Mouse (Mus musculus) left cerebral cortex, adult 2 months (tissue): Measurements from ENCODE around the gene Fgfr2. TPM values are rescaled to one million over a fixed set of nuclear protein-coding genes. Genes with fewer than 3 reads are reported as not detected.

ENCODE experiments used
- DNase-seq, 2 experiments: peaks; one replicate each; pipeline ENCODE4 v3.0.0; 2021 to 2022; ENCODE audit warnings: low spot score in 2 of 2, mixed read lengths in 1 of 2; ENCODE audit errors: extremely low spot score in 1 of 2
- H3K27ac ChIP-seq: fragments of 200-600 bp; 2 replicates; pipeline ENCODE4 v1.8.1; 2022
- H3K4me3 ChIP-seq: fragments of 200-600 bp; 2 replicates; pipeline ENCODE4 v1.8.1; 2022
- CTCF ChIP-seq: fragments of 200-600 bp; IDR thresholded peaks from 2 replicates; pipeline ENCODE4 v1.8.1; 2022; ENCODE audit warnings: antibody characterized with exemption, mild to moderate bottlenecking, moderate library complexity
- intact Hi-C: fragments of 180-260 bp; cut with DNase I; formaldehyde crosslinking; loops from one replicate; pipeline ENCODE4 v1.15.1; 2025
- total RNA-seq, 2 experiments: library from RNA; stranded (reverse); gene quantifications; 2 replicates each; pipeline ENCODE4 v1.2.3; 2021

Fgfr2 gene
- total RNA-seq, 2 experiments from 2014 or later, result 47.3 to 47.4 TPM

- TF ChIP-seq CTCF, result no peak
- Histone ChIP-seq H3K4me3 (no peak overlapping the region), H3K27ac (no peak overlapping the region)
- intact Hi-C loops, result loop anchor here (10.0 kb wide), 1 partner anchor 387 kb away; no protein-coding TSS in a partner anchor
- no peak for DNase-seq
Observed at GRCm38 (mm10) chr7:130527306-130527705, 2595.8 kb downstream of the Fgfr2 start.

GRCm38 (mm10) chr7:130523451-130523850 is 2599.7 kb downstream of the Fgfr2 start:
- no peak for DNase-seq
- Histone ChIP-seq H3K4me3 (no peak overlapping the region), H3K27ac (no peak overlapping the region)
- intact Hi-C loops, result loop anchor here (10.0 kb wide), 1 partner anchor 391 kb away; no protein-coding TSS in a partner anchor
- TF ChIP-seq CTCF, result no peak

- intact Hi-C loops, result loop anchor here (10.0 kb wide), 1 partner anchor 394 kb away; no protein-coding TSS in a partner anchor
- H3K27ac ChIP-seq, result peak overlapping the region; percentile 99
Observed at GRCm38 (mm10) chr7:130520812-130521422, 2602.2 kb downstream of the Fgfr2 start.

GRCm38 (mm10) chr7:130520049-130520425 is 2603.1 kb downstream of the Fgfr2 start, which contains the start of gene Ate1:
Gene Ate1, minus strand, starts transcription at chr7:130520369.
- DNase-seq, result no peak
- Histone ChIP-seq H3K27ac (peak within 1 kb of the TSS; percentile 99), H3K4me3 (peak within 1 kb of the TSS; percentile 83)
- intact Hi-C loops, result loop anchor here (10.0 kb wide), 1 partner anchor 395 kb away; no protein-coding TSS in a partner anchor
- TF ChIP-seq CTCF, result no peak

More at GRCm38 (mm10) chr7:130520812-130521422, 2602.2 kb downstream of the Fgfr2 start:
- H3K4me3 ChIP-seq, result no peak overlapping the region
- no peak for DNase-seq
- TF ChIP-seq CTCF, result no peak

GRCm38 (mm10) chr7:130519096-130520048 is 2603.8 kb downstream of the Fgfr2 start:
- peak; percentile 98 to 99 for DNase-seq
- H3K4me3 ChIP-seq, result peak overlapping the region; percentile 83
- TF ChIP-seq CTCF, result no peak
- H3K27ac ChIP-seq, result peak overlapping the region; percentile 99
- intact Hi-C loops, result loop anchor here (2.0 to 10.0 kb wide), 2 partner anchors 27 to 395 kb away; no protein-coding TSS in a partner anchor

GRCm38 (mm10) chr7:130518213-130519095 is 2604.7 kb downstream of the Fgfr2 start:
- peak overlapping the region; percentile 83 for H3K4me3 ChIP-seq
- no peak for DNase-seq
- H3K27ac ChIP-seq, result peak overlapping the region; percentile 99
- intact Hi-C loops, result loop anchor here (2.0 kb wide), 1 partner anchor 28 kb away; no protein-coding TSS in a partner anchor
- no peak for TF ChIP-seq CTCF

- intact Hi-C loops, result no loop called here
- H3K4me3 ChIP-seq, result no peak overlapping the region
- no peak for DNase-seq
- TF ChIP-seq CTCF, result no peak
- no peak overlapping the region for H3K27ac ChIP-seq
Observed at GRCm38 (mm10) chr7:130510243-130510642, 2612.9 kb downstream of the Fgfr2 start.

GRCm38 (mm10) chr7:130503006-130503405 is 2620.1 kb downstream of the Fgfr2 start:
- Histone ChIP-seq H3K27ac (no peak overlapping the region), H3K4me3 (no peak overlapping the region)
- intact Hi-C loops, result no loop called here
- DNase-seq, result no peak
- no peak for TF ChIP-seq CTCF

- intact Hi-C loops, result no loop called here
- no peak for TF ChIP-seq CTCF
- H3K4me3 ChIP-seq, result no peak overlapping the region
- no peak overlapping the region for H3K27ac ChIP-seq
- no peak for DNase-seq
Observed at GRCm38 (mm10) chr7:130501499-130501898, 2621.7 kb downstream of the Fgfr2 start.

GRCm38 (mm10) chr7:130493346-130493745 is 2629.8 kb downstream of the Fgfr2 start:
- Histone ChIP-seq H3K27ac (no peak overlapping the region; the same call in 1 of the 2 replicates), H3K4me3 (no peak overlapping the region)
- TF ChIP-seq CTCF, result no peak
- DNase-seq, result no peak
- intact Hi-C loops, result loop anchor here (10.0 kb wide), 1 partner anchor 1729 kb away; no protein-coding TSS in a partner anchor

GRCm38 (mm10) chr7:130492026-130492425 is 2631.1 kb downstream of the Fgfr2 start:
- Histone ChIP-seq H3K27ac (no peak overlapping the region), H3K4me3 (no peak overlapping the region)
- intact Hi-C loops, result loop anchor here (10.0 kb wide), 1 partner anchor 1727 kb away; no protein-coding TSS in a partner anchor
- TF ChIP-seq CTCF, result no peak
- DNase-seq, result no peak
